Mouse (Mus musculus): ENCODE data around the gene Grin2a. TPM values are rescaled to one million over a fixed set of nuclear protein-coding genes. Genes with fewer than 3 reads are reported as not detected.
"Not testable (repeated sequence)": the region's sequence is repeated elsewhere in the genome, so short reads cannot be mapped to it uniquely, and the experiment has no call there.

The Grin2a gene
- polyA plus RNA-seq, 1 experiment from 2014 or later = 1.0 TPM

- no peak overlapping the region for H3K4me3 ChIP-seq (ENCODE audit: low read depth, low read length)
- no peaks in the 10 kb centered on the region for H3K9me3 ChIP-seq (ENCODE audit: control insufficient read depth, low read length)
- no peaks in the 10 kb centered on the region for H3K27me3 ChIP-seq (ENCODE audit: control insufficient read depth, insufficient read depth, low read length)
- WGBS = 92% methylated on average over 4 of the region's 4 CpGs
- no peak for DNase-seq (ENCODE audit: low spot score)
- H3K36me3 ChIP-seq (ENCODE audit: control insufficient read depth, insufficient read depth, low read length) = no peaks in the 10 kb centered on the region
- H3K9ac ChIP-seq (ENCODE audit: low read length) = no peak overlapping the region
- no peak overlapping the region for H3K4me2 ChIP-seq (ENCODE audit: low read depth)
- no peaks in the 10 kb centered on the region for H3K4me1 ChIP-seq (ENCODE audit: control insufficient read depth, insufficient read depth, low read length)
- no peak for ATAC-seq (ENCODE audit: insufficient read depth, low FRiP score, low TSS enrichment)
- H3K27ac ChIP-seq (ENCODE audit: low read depth, low read length) = no peak overlapping the region
Observed at GRCm38 (mm10) chr16:9665896-9666295, 329.5 kb downstream of the Grin2a start.

GRCm38 (mm10) chr16:9664060-9664459, 331.3 kb downstream of the Grin2a start:
- no peaks in the 10 kb centered on the region for H3K36me3 ChIP-seq (ENCODE audit: control insufficient read depth, insufficient read depth, low read length)
- DNase-seq (ENCODE audit: low spot score) (no peak), ATAC-seq (ENCODE audit: insufficient read depth, low FRiP score, low TSS enrichment) (no peak)
- H3K4me2 ChIP-seq (ENCODE audit: low read depth) = no peak overlapping the region
- H3K9me3 ChIP-seq (ENCODE audit: control insufficient read depth, low read length) = no peaks in the 10 kb centered on the region
- no peaks in the 10 kb centered on the region for H3K27me3 ChIP-seq (ENCODE audit: control insufficient read depth, insufficient read depth, low read length)
- 85% methylated on average over 3 of the region's 3 CpGs for WGBS
- no peak overlapping the region for H3K9ac ChIP-seq (ENCODE audit: low read length)
- H3K4me1 ChIP-seq (ENCODE audit: control insufficient read depth, insufficient read depth, low read length) = no peaks in the 10 kb centered on the region
- H3K27ac ChIP-seq (ENCODE audit: low read depth, low read length) = no peak overlapping the region
- H3K4me3 ChIP-seq (ENCODE audit: low read depth, low read length) = no peak overlapping the region

- no peak for DNase-seq (ENCODE audit: low spot score)
- H3K4me3 ChIP-seq (ENCODE audit: low read depth, low read length) = no peak overlapping the region
- no peaks in the 10 kb centered on the region for H3K4me1 ChIP-seq (ENCODE audit: control insufficient read depth, insufficient read depth, low read length)
- no peaks in the 10 kb centered on the region for H3K36me3 ChIP-seq (ENCODE audit: control insufficient read depth, insufficient read depth, low read length)
- no peaks in the 10 kb centered on the region for H3K9me3 ChIP-seq (ENCODE audit: control insufficient read depth, low read length)
- H3K27ac ChIP-seq (ENCODE audit: low read depth, low read length) = no peak overlapping the region
- H3K4me2 ChIP-seq (ENCODE audit: low read depth) = no peak overlapping the region
- H3K27me3 ChIP-seq (ENCODE audit: control insufficient read depth, insufficient read depth, low read length) = no peaks in the 10 kb centered on the region
- 93% methylated on average over 2 of the region's 2 CpGs for WGBS
- H3K9ac ChIP-seq (ENCODE audit: low read length) = no peak overlapping the region
- ATAC-seq (ENCODE audit: insufficient read depth, low FRiP score, low TSS enrichment) = no peak
Observed at GRCm38 (mm10) chr16:9663508-9663907, 331.9 kb downstream of the Grin2a start.

GRCm38 (mm10) chr16:9625652-9626444, 369.5 kb downstream of the Grin2a start:
- Histone ChIP-seq H3K4me2 (ENCODE audit: low read depth) (no peak overlapping the region), H3K27me3 (ENCODE audit: control insufficient read depth, insufficient read depth, low read length) (no peaks in the 10 kb centered on the region), H3K4me3 (ENCODE audit: low read depth, low read length) (no peak overlapping the region), H3K36me3 (ENCODE audit: control insufficient read depth, insufficient read depth, low read length) (no peaks in the 10 kb centered on the region), H3K27ac (ENCODE audit: low read depth, low read length) (no peak overlapping the region), H3K9ac (ENCODE audit: low read length) (no peak overlapping the region), H3K4me1 (ENCODE audit: control insufficient read depth, insufficient read depth, low read length) (no peaks in the 10 kb centered on the region), H3K9me3 (ENCODE audit: control insufficient read depth, low read length) (no peaks in the 10 kb centered on the region)
- no peak for ATAC-seq (ENCODE audit: insufficient read depth, low FRiP score, low TSS enrichment)
- DNase-seq (ENCODE audit: low spot score) = no peak
- 95% methylated on average over 10 of the region's 10 CpGs for WGBS

- H3K9me3 ChIP-seq (ENCODE audit: control insufficient read depth, low read length) = no peaks in the 10 kb centered on the region
- no peak overlapping the region for H3K4me3 ChIP-seq (ENCODE audit: low read depth, low read length)
- DNase-seq (ENCODE audit: low spot score) (no peak), ATAC-seq (ENCODE audit: insufficient read depth, low FRiP score, low TSS enrichment) (no peak)
- H3K9ac ChIP-seq (ENCODE audit: low read length) = no peak overlapping the region
- H3K4me2 ChIP-seq (ENCODE audit: low read depth) = no peak overlapping the region
- no peaks in the 10 kb centered on the region for H3K36me3 ChIP-seq (ENCODE audit: control insufficient read depth, insufficient read depth, low read length)
- H3K27me3 ChIP-seq (ENCODE audit: control insufficient read depth, insufficient read depth, low read length) = no peaks in the 10 kb centered on the region
- whole genome bisulfite sequencing = 96% methylated on average over 2 of the region's 2 CpGs
- H3K27ac ChIP-seq (ENCODE audit: low read depth, low read length) = no peak overlapping the region
- H3K4me1 ChIP-seq (ENCODE audit: control insufficient read depth, insufficient read depth, low read length) = no peaks in the 10 kb centered on the region
Observed at GRCm38 (mm10) chr16:9624346-9624745, 371.0 kb downstream of the Grin2a start.

- H3K4me2 ChIP-seq (ENCODE audit: low read depth) = no peak overlapping the region
- H3K4me3 ChIP-seq (ENCODE audit: low read depth, low read length) = no peak overlapping the region
- no peak for ATAC-seq (ENCODE audit: insufficient read depth, low FRiP score, low TSS enrichment)
- WGBS = 70% methylated on average over 2 of the region's 2 CpGs
- H3K4me1 ChIP-seq (ENCODE audit: control insufficient read depth, insufficient read depth, low read length) = no peaks in the 10 kb centered on the region
- H3K9ac ChIP-seq (ENCODE audit: low read length) = no peak overlapping the region
- no peak for DNase-seq (ENCODE audit: low spot score)
- no peaks in the 10 kb centered on the region for H3K27me3 ChIP-seq (ENCODE audit: control insufficient read depth, insufficient read depth, low read length)
- no peak overlapping the region for H3K27ac ChIP-seq (ENCODE audit: low read depth, low read length)
- H3K36me3 ChIP-seq (ENCODE audit: control insufficient read depth, insufficient read depth, low read length) = no peaks in the 10 kb centered on the region
- no peaks in the 10 kb centered on the region for H3K9me3 ChIP-seq (ENCODE audit: control insufficient read depth, low read length)
Observed at GRCm38 (mm10) chr16:9618206-9618605, 377.2 kb downstream of the Grin2a start.

- Histone ChIP-seq H3K36me3 (ENCODE audit: control insufficient read depth, insufficient read depth, low read length) (no peaks in the 10 kb centered on the region), H3K27ac (ENCODE audit: low read depth, low read length) (no peak overlapping the region), H3K4me2 (ENCODE audit: low read depth) (no peak overlapping the region), H3K9ac (ENCODE audit: low read length) (no peak overlapping the region), H3K4me1 (ENCODE audit: control insufficient read depth, insufficient read depth, low read length) (no peaks in the 10 kb centered on the region), H3K4me3 (ENCODE audit: low read depth, low read length) (no peak overlapping the region), H3K9me3 (ENCODE audit: control insufficient read depth, low read length) (no peaks in the 10 kb centered on the region), H3K27me3 (ENCODE audit: control insufficient read depth, insufficient read depth, low read length) (no peaks in the 10 kb centered on the region)
- WGBS = 88% methylated on average over 2 of the region's 2 CpGs
- ATAC-seq (ENCODE audit: insufficient read depth, low FRiP score, low TSS enrichment) = no peak
- no peak for DNase-seq (ENCODE audit: low spot score)
Observed at GRCm38 (mm10) chr16:9617215-9617614, 378.1 kb downstream of the Grin2a start.

GRCm38 (mm10) chr16:9616807-9617206, 378.6 kb downstream of the Grin2a start:
- Histone ChIP-seq H3K4me2 (ENCODE audit: low read depth) (no peak overlapping the region), H3K36me3 (ENCODE audit: control insufficient read depth, insufficient read depth, low read length) (no peaks in the 10 kb centered on the region), H3K4me3 (ENCODE audit: low read depth, low read length) (no peak overlapping the region), H3K9me3 (ENCODE audit: control insufficient read depth, low read length) (no peaks in the 10 kb centered on the region), H3K27ac (ENCODE audit: low read depth, low read length) (no peak overlapping the region), H3K4me1 (ENCODE audit: control insufficient read depth, insufficient read depth, low read length) (no peaks in the 10 kb centered on the region), H3K27me3 (ENCODE audit: control insufficient read depth, insufficient read depth, low read length) (no peaks in the 10 kb centered on the region), H3K9ac (ENCODE audit: low read length) (no peak overlapping the region)
- DNase-seq (ENCODE audit: low spot score) (no peak), ATAC-seq (ENCODE audit: insufficient read depth, low FRiP score, low TSS enrichment) (no peak)
- 84% methylated on average over 4 of the region's 4 CpGs for whole genome bisulfite sequencing

GRCm38 (mm10) chr16:9612596-9612995, 382.8 kb downstream of the Grin2a start:
- not testable (repeated sequence) for H3K36me3 ChIP-seq (ENCODE audit: control insufficient read depth, insufficient read depth, low read length); ATAC-seq (ENCODE audit: insufficient read depth, low FRiP score, low TSS enrichment); H3K4me1 ChIP-seq (ENCODE audit: control insufficient read depth, insufficient read depth, low read length); H3K27ac ChIP-seq (ENCODE audit: low read depth, low read length); H3K4me3 ChIP-seq (ENCODE audit: low read depth, low read length); DNase-seq (ENCODE audit: low spot score); H3K9ac ChIP-seq (ENCODE audit: low read length); H3K4me2 ChIP-seq (ENCODE audit: low read depth); H3K9me3 ChIP-seq (ENCODE audit: control insufficient read depth, low read length); H3K27me3 ChIP-seq (ENCODE audit: control insufficient read depth, insufficient read depth, low read length)
- WGBS = 87% methylated on average over 5 of the region's 6 CpGs
